Mouse (Mus musculus) CH12.LX (cell line): ENCODE results near the gene Slc9a9. TPM values are rescaled to one million over a fixed set of nuclear protein-coding genes. Genes with fewer than 3 reads are reported as not detected.

Source experiments
- DNase-seq: peaks from one replicate; pipeline ENCODE4 v3.0.0-alpha.2; 2013; ENCODE audit errors: extremely low read depth
- H3K27ac ChIP-seq: 2 replicates; pipeline ENCODE4 v1.5.1; 2012; ENCODE audit warnings: low read depth, mild to moderate bottlenecking, control low read depth, moderate library complexity; ENCODE audit not compliant: insufficient read depth
- H3K27me3 ChIP-seq: replicated peaks from 2 replicates; pipeline ENCODE3; 2012; ENCODE audit warnings: inconsistent platforms
- H3K36me3 ChIP-seq, 2 experiments: replicated peaks in 1 of 2; 2 replicates each; pipeline versions ENCODE3 to v1.6.1; 2012; ENCODE audit warnings: inconsistent platforms in 1 of 2, low read length in 1 of 2, mild to moderate bottlenecking in 1 of 2, mixed read lengths in 1 of 2, moderate library complexity in 1 of 2; ENCODE audit not compliant: control insufficient read depth in 1 of 2, insufficient read depth in 1 of 2
- H3K4me1 ChIP-seq, 2 experiments: 2 replicates each; pipeline ENCODE4 v1.6.1; 2012; ENCODE audit warnings: inconsistent platforms in 1 of 2, moderate library complexity in 1 of 2; ENCODE audit not compliant: insufficient read depth in 2 of 2, control insufficient read depth in 1 of 2
- H3K4me2 ChIP-seq: 2 replicates; pipeline ENCODE4 v1.6.1; 2012; ENCODE audit warnings: low read depth, mild to moderate bottlenecking, control low read depth; ENCODE audit not compliant: poor library complexity, insufficient read depth, severe bottlenecking
- H3K4me3 ChIP-seq, 3 experiments: fragments of 150-350 bp in 1 of 3; sonication (generic) in 1 of 3; replicated peaks in 1 of 3; 2 replicates each; pipeline versions ENCODE3 to v1.5.1; 2011 to 2012; ENCODE audit warnings: low read depth in 2 of 3, low read length in 2 of 3, mild to moderate bottlenecking in 2 of 3, moderate library complexity in 2 of 3, control low read depth in 1 of 3, improper control_type of control experiment in 1 of 3, inconsistent platforms in 1 of 3, mixed read lengths in 1 of 3; ENCODE audit not compliant: poor library complexity in 1 of 3
- H3K79me2 ChIP-seq: replicated peaks from 2 replicates; pipeline ENCODE4 v1.6.1; 2012; ENCODE audit warnings: mild to moderate bottlenecking, moderate library complexity; ENCODE audit not compliant: control insufficient read depth, poor library complexity, insufficient read depth, severe bottlenecking; ENCODE audit errors: extremely low read depth
- H3K9ac ChIP-seq: 2 replicates; pipeline ENCODE4 v1.6.1; 2012; ENCODE audit warnings: low read depth, mild to moderate bottlenecking, control low read depth, moderate library complexity; ENCODE audit not compliant: insufficient read depth
- H3K9me3 ChIP-seq: replicated peaks from 2 replicates; pipeline ENCODE3; 2012; ENCODE audit warnings: low read length, inconsistent platforms, mixed read lengths
- CHD2 ChIP-seq: IDR thresholded peaks from 2 replicates; pipeline ENCODE4 v1.6.1; 2011; ENCODE audit warnings: low read length, improper control_type of control experiment
- E2F4 ChIP-seq: IDR thresholded peaks from 2 replicates; pipeline ENCODE4 v1.6.1; 2011; ENCODE audit warnings: low read depth, low read length, improper control_type of control experiment; ENCODE audit not compliant: insufficient replicate concordance
- IRF4 ChIP-seq: IDR thresholded peaks from 2 replicates; pipeline ENCODE4 v1.6.1; 2014; ENCODE audit warnings: low read depth, mild to moderate bottlenecking, inconsistent platforms, low read length, improper control_type of control experiment
- MAFK ChIP-seq: IDR thresholded peaks from 2 replicates; pipeline ENCODE4 v1.6.1; 2011; ENCODE audit warnings: low read length, improper control_type of control experiment; ENCODE audit not compliant: insufficient replicate concordance
- MAX ChIP-seq: IDR thresholded peaks from 2 replicates; pipeline ENCODE4 v1.6.1; 2011; ENCODE audit warnings: low read length, improper control_type of control experiment
- MAZ ChIP-seq: IDR thresholded peaks from 2 replicates; pipeline ENCODE4 v1.6.1; 2012; ENCODE audit warnings: low read depth, mild to moderate bottlenecking, inconsistent platforms, low read length, improper control_type of control experiment, moderate library complexity
- NELFE ChIP-seq: IDR thresholded peaks from 2 replicates; pipeline ENCODE4 v1.6.1; 2011; ENCODE audit warnings: low read depth, low read length, improper control_type of control experiment
- RAD21 ChIP-seq: IDR thresholded peaks from 2 replicates; pipeline ENCODE4 v1.6.1; 2011; ENCODE audit warnings: low read depth, mild to moderate bottlenecking, low read length, improper control_type of control experiment, moderate library complexity
- RCOR1 ChIP-seq: conservative IDR thresholded peaks from 2 replicates; pipeline ENCODE4 v1.6.1; 2012; ENCODE audit warnings: low read depth, mild to moderate bottlenecking, inconsistent platforms, low read length, improper control_type of control experiment
- SIN3A ChIP-seq: IDR thresholded peaks from 2 replicates; pipeline ENCODE4 v1.6.1; 2012; ENCODE audit warnings: low read length, improper control_type of control experiment, inconsistent platforms
- TBP ChIP-seq: conservative IDR thresholded peaks from 2 replicates; pipeline ENCODE4 v1.6.1; 2011; ENCODE audit warnings: low read depth, low read length, improper control_type of control experiment
- UBTF ChIP-seq: IDR thresholded peaks from 2 replicates; pipeline ENCODE4 v1.6.1; 2012; ENCODE audit warnings: low read depth, mild to moderate bottlenecking, inconsistent platforms, low read length, improper control_type of control experiment, moderate library complexity
- USF2 ChIP-seq: conservative IDR thresholded peaks from 2 replicates; pipeline ENCODE4 v1.6.1; 2011; ENCODE audit warnings: low read depth, low read length, improper control_type of control experiment
- ZKSCAN1 ChIP-seq: IDR thresholded peaks from 2 replicates; pipeline ENCODE4 v1.6.1; 2012; ENCODE audit warnings: low read depth, inconsistent platforms, low read length, improper control_type of control experiment, borderline replicate concordance
- dilution Hi-C: fragments of 300-500 bp; cut with MboI; formaldehyde crosslinking; loops from 2 replicates; pipeline ENCODE4 v1.14.3; 2020; ENCODE audit warnings: low sequenced_read_pairs; ENCODE audit not compliant: extremely low pct_unique_long_range_greater_than_20kb, extremely low pct_ligation_motif_present
- in situ Hi-C: fragments of 300-500 bp; cut with MboI; formaldehyde crosslinking; loops from 3 replicates; pipeline ENCODE4 v1.14.3; 2019; ENCODE audit warnings: low sequenced_read_pairs, low pct_ligation_motif_present, low pct_unique_long_range_greater_than_20kb, mixed read lengths
- polyA plus RNA-seq: library from polyadenylated mRNA; unstranded; fragments of >175 nt; gene quantifications from 2 replicates; pipeline ENCODE4 v1.2.1, GENCODE M21; 2012; ENCODE audit warnings: low read depth; ENCODE audit not compliant: insufficient read length
- total RNA-seq, 2 experiments: library from RNA; depleted of rRNA; stranded (reverse); fragments of 300-350 nt in 1 of 2; fragments of >200 nt in 1 of 2; gene quantifications; 2 replicates each; pipeline ENCODE4 v1.2.3; 2012 to 2014

The Slc9a9 gene
- total and polyA plus RNA-seq, 3 experiments = not detected

DNA sequence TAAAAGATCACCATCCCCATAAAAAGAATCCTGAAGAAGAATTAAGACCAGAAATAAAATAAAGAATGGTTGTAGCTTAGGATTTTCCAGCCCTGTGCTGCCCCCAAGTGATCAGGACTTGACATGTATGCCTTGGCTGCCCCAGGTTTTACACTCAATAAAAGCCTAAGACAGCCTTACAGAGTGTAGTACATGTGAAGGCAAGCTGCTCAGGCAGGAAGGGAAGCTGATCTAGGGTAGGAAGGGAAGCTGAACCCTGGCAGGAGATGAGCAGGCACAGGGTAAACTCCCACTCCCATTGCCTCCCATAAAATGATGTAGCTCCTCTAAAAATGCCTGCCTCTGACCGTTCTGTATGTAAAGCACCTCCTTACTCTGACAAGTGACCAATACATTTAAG, 30.8 kb downstream of the Slc9a9 start:
- no peak overlapping the region for H3K27ac ChIP-seq
- no peak overlapping the region for H3K9ac ChIP-seq
- TF ChIP-seq RCOR1 (no peak), UBTF (no peak), E2F4 (no peak), TBP (no peak), CHD2 (no peak), IRF4 (no peak), MAFK (no peak), RAD21 (no peak), SIN3A (no peak), MAZ (no peak), ZKSCAN1 (no peak)
- H3K4me2 ChIP-seq = no peak overlapping the region
- dilution Hi-C loops (no loop called here), in situ Hi-C loops (no loop called here)
- no peaks in the 10 kb centered on the region for H3K36me3 ChIP-seq
- H3K9me3 ChIP-seq = peaks cover 70% of the 10 kb centered on the region
- no peaks in the 10 kb centered on the region for H3K27me3 ChIP-seq
- H3K4me1 ChIP-seq = no peaks in the 10 kb centered on the region
- DNase-seq = no peak
- no peaks in the 10 kb centered on the region for H3K79me2 ChIP-seq
- H3K4me3 ChIP-seq = no peak overlapping the region

DNA sequence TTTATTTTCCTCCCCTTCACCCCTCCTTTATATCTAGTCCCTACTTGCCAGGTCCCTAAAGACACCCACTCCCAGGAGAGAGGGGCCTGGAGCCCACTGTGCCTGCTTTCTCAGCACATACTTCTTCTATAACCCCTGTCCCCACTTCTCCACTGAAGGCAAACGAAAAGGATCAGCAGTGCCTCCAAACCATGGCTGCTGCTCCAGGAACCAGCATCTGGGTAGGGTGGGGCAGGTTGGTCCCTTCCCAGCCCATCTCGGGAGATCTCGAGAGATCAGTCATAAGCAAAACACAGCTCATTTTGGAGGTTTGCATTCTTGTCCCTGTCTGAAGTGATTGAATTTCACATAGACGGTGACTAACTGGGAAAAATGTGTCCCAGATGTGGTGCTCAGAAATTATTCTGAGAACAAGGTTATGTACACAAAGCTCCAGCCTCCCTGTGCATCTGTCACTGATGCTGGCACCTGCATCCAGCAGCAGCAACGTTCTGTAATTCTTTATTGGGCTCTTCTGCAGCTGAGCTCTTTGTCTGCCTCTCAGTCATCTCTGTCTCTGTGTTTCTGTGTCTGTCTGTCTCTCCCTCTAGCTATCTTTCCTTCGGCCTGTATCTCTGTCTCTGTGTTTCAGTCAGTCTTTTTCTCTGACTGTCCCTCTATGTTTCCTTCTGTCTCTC, 31.6 kb downstream of the Slc9a9 start:
- Histone ChIP-seq H3K27ac (no peak overlapping the region), H3K27me3 (no peaks in the 10 kb centered on the region), H3K9me3 (peaks cover 66% of the 10 kb centered on the region), H3K4me1 (no peaks in the 10 kb centered on the region), H3K79me2 (no peaks in the 10 kb centered on the region), H3K4me2 (no peak overlapping the region), H3K36me3 (no peaks in the 10 kb centered on the region), H3K9ac (no peak overlapping the region), H3K4me3 (no peak overlapping the region)
- in situ Hi-C loops = no loop called here
- dilution Hi-C loops = no loop called here
- DNase-seq = no peak
- TF ChIP-seq NELFE (no peak), MAX (no peak), USF2 (no peak)
